Mouse (Mus musculus) ES-E14 (cell line): ENCODE data around the gene Ptafr. TPM values are rescaled to one million over a fixed set of nuclear protein-coding genes. Genes with fewer than 3 reads are reported as not detected.
A peak's percentile ranks its signal among the peaks of the same experiment; 100 is the strongest.

ENCODE experiments used
- DNase-seq: peaks from one replicate; pipeline ENCODE4 v3.0.0-alpha.2; 2013; ENCODE audit warnings: low read depth, low spot score
- H3K27ac ChIP-seq: 2 replicates; pipeline ENCODE4 v1.5.1; 2012; ENCODE audit warnings: low read depth, mild to moderate bottlenecking, low read length, moderate library complexity, mixed read lengths; ENCODE audit not compliant: poor library complexity, insufficient read depth, severe bottlenecking
- H3K36me3 ChIP-seq: 2 replicates; pipeline ENCODE4 v1.6.1; 2012; ENCODE audit warnings: mild to moderate bottlenecking, low read length, moderate library complexity, mixed read lengths; ENCODE audit not compliant: control insufficient read depth, poor library complexity, insufficient read depth, severe bottlenecking
- H3K4me1 ChIP-seq, 2 experiments: fragments of 150-350 bp in 1 of 2; sonication (generic) in 1 of 2; 2 replicates each; pipeline ENCODE4 v1.6.1; 2012; ENCODE audit warnings: low read length in 2 of 2, mild to moderate bottlenecking in 1 of 2, mixed read lengths in 1 of 2; ENCODE audit not compliant: control insufficient read depth in 2 of 2, insufficient read depth in 2 of 2, poor library complexity in 1 of 2
- H3K4me3 ChIP-seq, 2 experiments: fragments of 150-350 bp in 1 of 2; sonication (generic) in 1 of 2; 2 replicates each; pipeline ENCODE4 v1.5.1; 2012; ENCODE audit warnings: low read length in 2 of 2, low read depth in 1 of 2, mild to moderate bottlenecking in 1 of 2, mixed read lengths in 1 of 2; ENCODE audit not compliant: insufficient read depth in 1 of 2, poor library complexity in 1 of 2, severe bottlenecking in 1 of 2
- H3K9ac ChIP-seq: 2 replicates; pipeline ENCODE4 v1.6.1; 2012; ENCODE audit warnings: low read depth, mild to moderate bottlenecking, low read length, mixed read lengths; ENCODE audit not compliant: poor library complexity, insufficient read depth, severe bottlenecking
- H3K9me3 ChIP-seq: fragments of 150-350 bp; sonication (generic); 2 replicates; pipeline ENCODE4 v1.6.1; 2012; ENCODE audit warnings: low read depth, mild to moderate bottlenecking, low read length; ENCODE audit not compliant: control insufficient read depth, insufficient read depth
- CHD2 ChIP-seq: IDR thresholded peaks from 2 replicates; pipeline ENCODE4 v1.6.1; 2014; ENCODE audit warnings: mild to moderate bottlenecking, low read depth, low read length, inconsistent platforms
- HCFC1 ChIP-seq: IDR thresholded peaks from 2 replicates; pipeline ENCODE4 v1.6.1; 2012; ENCODE audit warnings: low read length, inconsistent platforms, borderline replicate concordance; ENCODE audit not compliant: insufficient read depth
- MAFK ChIP-seq: IDR thresholded peaks from 2 replicates; pipeline ENCODE4 v1.6.1; 2014; ENCODE audit warnings: mild to moderate bottlenecking, low read depth, low read length, inconsistent platforms; ENCODE audit not compliant: insufficient read depth
- ZC3H11A ChIP-seq: IDR thresholded peaks from 2 replicates; pipeline ENCODE4 v1.6.1; 2012; ENCODE audit warnings: low read depth, mild to moderate bottlenecking, inconsistent platforms, low read length, borderline replicate concordance
- ZNF384 ChIP-seq: IDR thresholded peaks from 2 replicates; pipeline ENCODE4 v1.6.1; 2012; ENCODE audit warnings: low read depth, low read length, inconsistent platforms
- in situ Hi-C, 2 experiments: fragments of 600-800 bp; cut with MboI; formaldehyde crosslinking; loops; one replicate each; pipeline ENCODE4 v1.15.1; 2025; ENCODE audit warnings: low sequenced_read_pairs in 2 of 2, inconsistent platforms in 1 of 2; ENCODE audit not compliant: unreplicated experiment in 2 of 2
- total RNA-seq: library from RNA; depleted of rRNA; stranded (reverse); fragments of 300-350 nt; gene quantifications from 2 replicates; pipeline ENCODE4 v1.2.3, GENCODE M21; 2012

The Ptafr gene
- total RNA-seq, 1 experiment = 0.40 TPM

DNA sequence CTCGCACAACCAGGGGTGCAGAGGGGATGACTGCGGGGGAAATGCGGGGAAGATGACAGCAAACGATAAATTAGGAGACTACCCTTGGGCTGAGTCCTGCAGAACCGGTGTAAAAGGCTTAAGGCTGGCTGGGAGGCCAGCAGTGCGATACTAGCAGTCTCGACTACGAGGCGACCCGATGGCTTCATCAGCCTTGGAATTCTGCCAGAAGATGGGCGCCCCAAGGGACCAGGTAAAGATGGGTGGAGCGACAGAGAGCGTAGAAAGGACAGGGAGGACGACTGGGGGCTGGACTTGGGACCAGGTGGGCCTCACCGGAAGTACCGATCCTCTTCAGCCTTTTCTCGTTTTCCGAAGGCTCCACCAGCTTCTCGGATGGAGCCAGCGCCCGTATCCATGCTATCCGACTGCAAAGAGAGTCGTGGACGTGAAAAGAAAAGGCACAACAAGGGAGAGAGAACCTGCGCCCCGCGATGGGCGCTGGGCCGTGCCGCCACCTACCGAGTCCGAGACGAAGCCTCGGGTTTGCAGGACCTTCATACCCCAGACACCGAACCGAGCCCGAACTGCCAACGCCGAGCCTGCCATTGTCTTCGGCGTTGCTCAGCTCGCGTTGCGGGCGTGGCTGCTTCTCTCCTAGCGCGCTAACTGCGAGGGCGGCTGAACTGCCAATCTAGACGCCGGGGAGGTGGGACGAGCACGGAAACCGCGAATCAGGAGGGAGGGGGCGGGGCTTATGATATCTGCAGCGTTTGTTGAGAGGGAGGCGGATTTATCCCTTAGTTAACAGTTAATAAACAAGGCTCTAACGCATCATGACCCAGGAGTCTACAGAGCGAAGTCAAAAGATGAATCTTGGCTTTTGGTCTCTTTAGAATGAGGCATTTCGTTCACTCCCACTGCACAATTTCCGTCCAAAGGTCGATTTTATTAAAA lies 30.6 kb upstream of the Ptafr start, which contains the start of gene Atpif1:
Gene Atpif1, minus strand, starts transcription at position 679 of the 936 bp plus-strand sequence.
- Histone ChIP-seq H3K36me3 (peaks cover 12% of the 10 kb centered on the region; the same call in 1 of the 2 replicates), H3K4me1 (peaks cover 7 to 8% of the 10 kb centered on the region in 2 experiments), H3K4me3 (peak within 1 kb of the TSS; percentile 77 to 97), H3K9ac (peak within 1 kb of the TSS; percentile 89), H3K27ac (peak within 1 kb of the TSS; percentile 85), H3K9me3 (no peaks in the 10 kb centered on the region)
- peak; percentile 95 for DNase-seq
- TF ChIP-seq MAFK (no peak), CHD2 (peak; percentile 71; the same call in 1 of the 2 replicates), ZC3H11A (no peak), HCFC1 (peak; percentile 58; the same call in 1 of the 2 replicates)
- in situ Hi-C loops = no loop called here

DNA sequence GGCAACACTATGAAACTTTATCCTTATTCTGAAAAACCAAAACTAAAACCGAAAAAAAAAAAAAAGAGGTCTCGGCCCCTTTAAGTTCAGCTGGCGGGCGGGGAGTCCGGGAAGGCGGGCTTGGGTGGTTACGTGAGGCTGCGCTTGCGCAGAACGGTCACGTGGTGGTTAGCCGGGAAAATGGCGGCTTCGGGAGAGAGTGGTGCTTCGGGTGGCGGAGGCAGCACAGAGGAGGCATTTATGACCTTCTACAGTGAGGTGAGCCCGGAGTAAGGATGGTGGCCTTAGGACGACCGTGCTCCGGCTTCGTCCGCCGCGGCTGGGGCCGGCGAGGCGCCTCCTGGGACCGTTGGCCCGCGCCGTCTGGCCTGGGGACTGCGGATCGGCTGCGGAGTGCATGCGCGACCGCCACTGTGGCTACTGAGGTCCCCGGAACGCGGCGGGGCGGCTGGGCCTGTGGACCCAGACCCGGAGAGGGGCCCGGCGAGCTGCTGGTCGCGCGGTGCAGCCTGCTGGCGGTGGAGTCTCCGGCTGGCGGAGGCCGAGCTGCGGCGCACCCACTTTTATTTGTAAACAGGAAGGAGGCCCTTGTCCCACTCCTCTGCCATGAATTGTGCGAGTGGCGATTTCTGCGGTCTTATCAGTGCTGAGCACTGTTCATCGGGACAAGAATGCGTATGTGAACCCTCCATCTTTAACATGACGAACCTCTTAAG lies 28.3 kb upstream of the Ptafr start, which contains the start of gene Dnajc8:
Gene Dnajc8, plus strand, starts transcription at position 145 of the 716 bp plus-strand sequence.
- peaks cover 7 to 8% of the 10 kb centered on the region in 2 experiments for H3K4me1 ChIP-seq
- DNase-seq = peak; percentile 92

DNA sequence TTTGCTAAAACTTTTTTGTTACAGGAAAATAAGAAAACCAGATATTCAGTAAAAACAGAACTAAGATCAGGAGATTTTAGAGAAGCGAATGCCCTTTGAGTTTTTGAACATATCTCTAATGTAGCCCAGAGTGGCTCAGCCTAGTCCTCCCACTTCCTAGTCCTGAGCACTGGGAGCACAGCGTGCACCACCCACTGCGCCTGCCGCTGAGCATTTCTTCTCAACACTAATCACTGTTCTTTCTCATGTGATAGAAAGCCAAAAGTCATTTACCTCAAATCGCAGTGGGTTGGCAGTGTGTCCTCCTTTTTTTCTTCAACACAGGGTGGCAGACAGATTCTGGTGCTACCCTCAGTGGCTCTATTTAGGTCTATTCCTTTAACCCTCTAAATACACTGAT lies 24.4 kb upstream of the Ptafr start:
- no peak overlapping the region for H3K27ac ChIP-seq
- DNase-seq = no peak
- H3K9me3 ChIP-seq = no peaks in the 10 kb centered on the region
- peaks cover 4 to 7% of the 10 kb centered on the region in 2 experiments for H3K4me1 ChIP-seq
- H3K36me3 ChIP-seq = peaks cover 36% of the 10 kb centered on the region
- TF ChIP-seq ZNF384 (no peak), MAFK (no peak), ZC3H11A (no peak), CHD2 (no peak), HCFC1 (no peak)
- H3K4me3 ChIP-seq = no peak overlapping the region
- in situ Hi-C loops = no loop called here
- H3K9ac ChIP-seq = no peak overlapping the region

More for the DNA sequence above, 28.3 kb upstream of the Ptafr start, which contains the start of gene Dnajc8:
- in situ Hi-C loops = no loop called here
- peak within 1 kb of the TSS; percentile 90 for H3K27ac ChIP-seq
- peak within 1 kb of the TSS; percentile 96 for H3K9ac ChIP-seq
- peaks cover 13% of the 10 kb centered on the region for H3K36me3 ChIP-seq
- H3K9me3 ChIP-seq = no peaks in the 10 kb centered on the region
- H3K4me3 ChIP-seq = peak within 1 kb of the TSS; percentile 88 to 92
- no peak for TF ChIP-seq CHD2
- peak; percentile 97 for TF ChIP-seq ZNF384
- 0 out of 2 replicates have a peak, but pooled peaks have one; percentile 1 for TF ChIP-seq MAFK
- TF ChIP-seq ZC3H11A = no peak
- TF ChIP-seq HCFC1 = peak; percentile 30; the same call in 1 of the 2 replicates

DNA sequence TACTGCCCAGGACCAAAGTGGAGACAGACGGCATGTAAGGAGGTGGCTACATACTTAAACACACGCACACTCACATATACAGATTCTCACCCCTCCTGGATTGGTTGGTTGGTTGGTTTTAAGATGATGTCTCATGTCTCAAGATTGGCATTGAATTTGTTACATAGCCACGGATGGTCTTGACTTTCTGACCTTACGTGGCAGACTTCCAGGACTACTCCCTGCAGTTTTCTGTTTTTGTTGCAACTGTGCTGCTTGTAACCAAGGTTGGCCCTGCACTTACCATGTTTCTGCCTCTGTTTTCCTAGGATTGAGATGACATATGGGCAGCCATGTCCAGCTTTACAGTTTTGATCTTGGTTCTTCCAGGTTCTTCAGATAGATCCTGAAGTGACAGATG lies 22.5 kb upstream of the Ptafr start:
- no peak overlapping the region for H3K27ac ChIP-seq
- peaks cover 0 to 10% of the 10 kb centered on the region in 2 experiments for H3K4me1 ChIP-seq
- DNase-seq = no peak
- no peak overlapping the region for H3K9ac ChIP-seq
- in situ Hi-C loops = no loop called here
- TF ChIP-seq HCFC1 = no peak
- TF ChIP-seq ZNF384 = no peak
- TF ChIP-seq ZC3H11A = no peak
- no peak for TF ChIP-seq CHD2
- no peak for TF ChIP-seq MAFK
- peaks cover 45% of the 10 kb centered on the region for H3K36me3 ChIP-seq
- no peaks in the 10 kb centered on the region for H3K9me3 ChIP-seq
- H3K4me3 ChIP-seq = no peak overlapping the region
